ENCODE assay signal across 11 mouse cellular contexts in genomic region chr4:108937848-108938771, GRCm38 (mm10). TPM values are rescaled to one million over a fixed set of nuclear protein-coding genes. Genes with fewer than 3 reads are reported as not detected.
DNase-seq lines count a peak whose midpoint lies in the region; ATAC-seq lines count a peak whose summit lies in the region.
"Had no signal": no experiment of that assay in that cellular context is flagged by ENCODE, and none has a peak within 500 bp of the region (broad histone marks: within the 10 kb centered on the region; RNA-seq: fewer than 3 reads in every experiment).

No protein-coding gene starts in this region.

- WGBS in embryonic facial prominence, embryonic 14.5 days = 52% methylated on average over 12 of the region's 12 CpGs
- 74% methylated on average over 12 of the region's 12 CpGs for WGBS in embryonic facial prominence, embryonic 10.5 days
- 43% methylated on average over 12 of the region's 12 CpGs for WGBS in forebrain, embryonic 16.5 days
- WGBS in liver, embryonic 12.5 days (ENCODE audit: insufficient replicate concordance) = 70% methylated on average over 12 of the region's 12 CpGs

- H3K27me3 ChIP-seq in embryonic facial prominence, embryonic 14.5 days (replicated peaks; ENCODE audit: control insufficient read depth, insufficient read depth, low read length) = no peaks in the 10 kb centered on the region
- no peaks in the 10 kb centered on the region for H3K27me3 ChIP-seq in embryonic facial prominence, embryonic 10.5 days (replicated peaks; ENCODE audit: low read depth, poor library complexity, severe bottlenecking)
- no peaks in the 10 kb centered on the region for H3K27me3 ChIP-seq in forebrain, embryonic 16.5 days (replicated peaks; ENCODE audit: control insufficient read depth, insufficient read depth, low read length)
- peaks cover 5% of the 10 kb centered on the region; the same call in 1 of the 2 replicates for H3K27me3 ChIP-seq in liver, embryonic 12.5 days (replicated peaks)
- H3K27me3 ChIP-seq: neural tube, embryonic 12.5 days; Patski had no signal

- intact Hi-C loops in left cerebral cortex, postnatal 36 days (cut with DNase I) = no loop called here

- H3K27ac ChIP-seq in embryonic facial prominence, embryonic 14.5 days (replicated peaks; ENCODE audit: low read depth, low read length) = no peak overlapping the region
- no peak overlapping the region for H3K27ac ChIP-seq in embryonic facial prominence, embryonic 10.5 days (replicated peaks)
- H3K27ac ChIP-seq in forebrain, embryonic 16.5 days (ENCODE audit: low read length) = peak overlapping the region; percentile 52
- no peak overlapping the region for H3K27ac ChIP-seq in liver, embryonic 12.5 days
- H3K27ac ChIP-seq: liver, embryonic 15.5 days; neural tube, embryonic 12.5 days had no signal

- H3K4me2 ChIP-seq in embryonic facial prominence, embryonic 14.5 days (ENCODE audit: low read depth, low read length) = no peak overlapping the region
- H3K4me2 ChIP-seq in forebrain, embryonic 16.5 days (ENCODE audit: low read length) = no peak overlapping the region
- H3K4me2 ChIP-seq in liver, embryonic 12.5 days = no peak overlapping the region
- H3K4me2 ChIP-seq: liver, embryonic 15.5 days; neural tube, embryonic 12.5 days had no signal

- no peak overlapping the region for H3K9ac ChIP-seq in embryonic facial prominence, embryonic 14.5 days (ENCODE audit: low read depth, low read length)
- H3K9ac ChIP-seq in forebrain, embryonic 16.5 days (replicated peaks; ENCODE audit: low read depth, low read length) = no peak overlapping the region
- H3K9ac ChIP-seq in liver, embryonic 12.5 days = no peak overlapping the region
- H3K9ac ChIP-seq: liver, embryonic 15.5 days; neural tube, embryonic 12.5 days had no signal

- peak; percentile 45 for ATAC-seq in embryonic facial prominence, embryonic 14.5 days (ENCODE audit: low read depth)
- peak; percentile 85 for ATAC-seq in forebrain, embryonic 16.5 days
- ATAC-seq in liver, embryonic 12.5 days = no peak
- ATAC-seq: Patski had no signal

- H3K9me3 ChIP-seq in embryonic facial prominence, embryonic 14.5 days (ENCODE audit: control insufficient read depth, low read length) = no peaks in the 10 kb centered on the region
- H3K9me3 ChIP-seq in embryonic facial prominence, embryonic 10.5 days = no peaks in the 10 kb centered on the region
- H3K9me3 ChIP-seq in forebrain, embryonic 16.5 days (ENCODE audit: control insufficient read depth, low read length) = no peaks in the 10 kb centered on the region
- H3K9me3 ChIP-seq in liver, embryonic 12.5 days (replicated peaks) = no peaks in the 10 kb centered on the region
- H3K9me3 ChIP-seq: liver, embryonic 15.5 days; neural tube, embryonic 12.5 days had no signal

- H3K4me1 ChIP-seq in embryonic facial prominence, embryonic 14.5 days (ENCODE audit: control insufficient read depth, insufficient read depth, low read length) = 0 out of 2 replicates have a peak, but pooled peaks cover 3% of the 10 kb centered on the region
- peaks cover 7% of the 10 kb centered on the region for H3K4me1 ChIP-seq in embryonic facial prominence, embryonic 10.5 days
- peaks cover 10% of the 10 kb centered on the region for H3K4me1 ChIP-seq in forebrain, embryonic 16.5 days (replicated peaks; ENCODE audit: control insufficient read depth, insufficient read depth, low read length)
- no peaks in the 10 kb centered on the region for H3K4me1 ChIP-seq in liver, embryonic 12.5 days
- H3K4me1 ChIP-seq: liver, embryonic 15.5 days; neural tube, embryonic 12.5 days had no signal

- H3K4me3 ChIP-seq in embryonic facial prominence, embryonic 14.5 days (ENCODE audit: low read depth, low read length) = no peak overlapping the region
- no peak overlapping the region for H3K4me3 ChIP-seq in embryonic facial prominence, embryonic 10.5 days
- H3K4me3 ChIP-seq in forebrain, embryonic 16.5 days (replicated peaks; ENCODE audit: low read length) = no peak overlapping the region
- H3K4me3 ChIP-seq in liver, embryonic 12.5 days = no peak overlapping the region
- H3K4me3 ChIP-seq: liver, embryonic 15.5 days; neural tube, embryonic 12.5 days had no signal

- DNase-seq in embryonic facial prominence, embryonic 14.5 days (ENCODE audit: low spot score) = peak; percentile 62
- no peak for DNase-seq in embryonic facial prominence, embryonic 10.5 days (ENCODE audit: low spot score)
- DNase-seq in cerebellum, adult 11 months = peak; percentile 52
- DNase-seq in left cerebral cortex, postnatal 36 days (ENCODE audit: low spot score in 2 of 2) = peak; percentile 45 to 50
- no peak for DNase-seq in ovary, adult 18-20 months (ENCODE audit: low spot score)
- no peak for DNase-seq in spleen, postnatal 4 days (ENCODE audit: low spot score in 2 of 2)

- no peaks in the 10 kb centered on the region for H3K36me3 ChIP-seq in embryonic facial prominence, embryonic 14.5 days (ENCODE audit: control insufficient read depth, insufficient read depth, low read length)
- no peaks in the 10 kb centered on the region for H3K36me3 ChIP-seq in embryonic facial prominence, embryonic 10.5 days (replicated peaks)
- H3K36me3 ChIP-seq in forebrain, embryonic 16.5 days (ENCODE audit: control insufficient read depth, insufficient read depth) = no peaks in the 10 kb centered on the region
- no peaks in the 10 kb centered on the region for H3K36me3 ChIP-seq in liver, embryonic 12.5 days
- H3K36me3 ChIP-seq: liver, embryonic 15.5 days; neural tube, embryonic 12.5 days had no signal

RNA-seq across cellular contexts. Expression of gene Rab3b, which starts 59.2 kb away (rescaled TPM):
- polyA plus RNA-seq in embryonic facial prominence, embryonic 14.5 days (2014; fragmentation: Nextera tagmentation; extraction: Ambion mirVana) = 17.8 and 21.1 TPM in 2 replicates
- polyA plus RNA-seq in embryonic facial prominence, embryonic 10.5 days (2016; fragmentation: Nextera tagmentation; extraction: Ambion mirVana) = 17.1 and 20.8 TPM in 2 replicates
- 84.7 and 116 TPM in 2 replicates for polyA plus RNA-seq in forebrain, embryonic 16.5 days (2015; fragmentation: Nextera tagmentation; extraction: Ambion mirVana)
- 10 to 100 TPM; 84.3 to 91.3 TPM for total RNA-seq in left cerebral cortex, postnatal 36 days (2021)
- polyA plus RNA-seq in liver, embryonic 12.5 days (2016; fragmentation: Nextera tagmentation; extraction: Ambion mirVana) = 3.5 and 4.0 TPM in 2 replicates

Comparison
In these comparisons a context has a peak if more than half of its experiments do, and no peak if none do; other contexts are left out.
1. DNase-seq: peak in embryonic facial prominence, embryonic 14.5 days (single experiment), cerebellum, adult 11 months (single experiment) and left cerebral cortex, postnatal 36 days (2 of 2); none in embryonic facial prominence, embryonic 10.5 days (single experiment), ovary, adult 18-20 months (single experiment) and spleen, postnatal 4 days (0 of 2).